Mouse (Mus musculus) frontal cortex, postnatal 25 days (tissue): ENCODE measurements around the gene Tmed1.
A peak's percentile ranks its signal among the peaks of the same experiment; 100 is the strongest.
"Not testable (repeated sequence)": the region's sequence is repeated elsewhere in the genome, so short reads cannot be mapped to it uniquely, and the experiment has no call there.

Experiments used
- DNase-seq, 2 experiments: peaks; one replicate each; pipeline ENCODE4 v3.0.0; 2022; ENCODE audit warnings: low spot score in 2 of 2

Gene Tmed1

GRCm38 (mm10) chr9:21472913-21473312, 37.1 kb downstream of the Tmed1 start:
- no peak for DNase-seq

DNA sequence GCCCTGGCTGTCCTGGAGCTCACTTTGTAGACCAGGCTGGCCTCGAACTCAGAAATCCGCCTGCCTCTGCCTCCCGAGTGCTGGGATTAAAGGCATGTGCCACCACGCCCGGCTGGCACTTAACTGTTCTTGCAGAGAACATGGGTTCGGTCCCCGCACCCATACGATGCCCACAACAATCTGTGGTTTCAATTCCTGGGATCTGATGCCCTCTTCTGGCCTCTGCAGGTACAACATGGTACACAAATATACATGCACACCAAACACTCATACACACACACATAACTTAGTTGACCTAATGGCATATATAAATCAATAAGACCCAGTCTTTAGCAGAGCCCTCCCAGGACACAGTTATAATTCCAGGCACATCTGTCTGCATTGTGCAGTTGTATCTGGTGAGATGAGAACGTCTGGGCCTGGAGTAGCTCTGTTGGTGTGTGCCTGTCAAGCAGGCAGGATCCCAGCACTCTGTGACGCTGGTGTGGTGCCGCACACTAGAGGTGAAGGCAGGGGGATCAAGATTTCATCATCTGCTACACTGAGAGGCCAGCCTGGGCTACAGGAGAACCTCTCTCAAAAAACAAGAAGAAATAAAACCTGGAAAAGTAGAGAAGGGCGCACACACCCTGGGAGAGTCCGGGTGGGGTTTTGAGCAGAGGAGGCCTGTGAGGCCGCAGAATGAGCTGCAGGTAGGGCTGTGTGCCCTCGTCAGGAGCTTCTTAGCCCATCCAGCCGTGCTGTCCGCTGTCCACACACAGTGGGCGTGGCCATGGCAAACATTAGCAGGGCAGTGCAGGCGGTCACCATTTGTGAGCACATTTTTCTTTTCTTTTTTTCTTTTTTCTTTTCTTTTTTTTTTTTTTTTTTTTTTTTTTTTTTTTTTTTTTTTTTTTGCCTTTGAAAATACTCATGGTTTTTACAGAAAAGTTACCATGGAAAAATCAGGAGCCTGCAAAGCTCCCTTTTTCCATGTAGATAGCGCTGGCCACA, 40.7 kb downstream of the Tmed1 start:
- DNase-seq, result peak; percentile 42 to 54

DNA sequence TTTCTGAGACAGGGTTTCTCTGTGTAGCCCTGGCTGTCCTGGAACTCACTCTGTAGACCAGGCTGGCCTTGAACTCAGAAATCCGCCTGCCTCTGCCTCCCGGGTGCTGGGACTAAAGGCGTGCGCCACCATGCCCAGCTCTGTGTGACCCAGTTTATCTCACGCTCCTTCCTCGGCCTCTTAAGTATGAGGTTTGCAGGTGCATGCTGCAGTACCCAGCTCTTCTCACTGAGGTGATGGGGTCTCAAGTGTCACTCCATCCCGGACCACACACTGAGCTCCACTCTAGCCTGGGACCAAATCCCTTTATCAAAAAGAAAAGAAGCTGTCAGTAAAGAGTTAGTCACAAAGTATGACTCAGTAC, 45.5 kb downstream of the Tmed1 start:
- DNase-seq, result not testable (repeated sequence)

DNA sequence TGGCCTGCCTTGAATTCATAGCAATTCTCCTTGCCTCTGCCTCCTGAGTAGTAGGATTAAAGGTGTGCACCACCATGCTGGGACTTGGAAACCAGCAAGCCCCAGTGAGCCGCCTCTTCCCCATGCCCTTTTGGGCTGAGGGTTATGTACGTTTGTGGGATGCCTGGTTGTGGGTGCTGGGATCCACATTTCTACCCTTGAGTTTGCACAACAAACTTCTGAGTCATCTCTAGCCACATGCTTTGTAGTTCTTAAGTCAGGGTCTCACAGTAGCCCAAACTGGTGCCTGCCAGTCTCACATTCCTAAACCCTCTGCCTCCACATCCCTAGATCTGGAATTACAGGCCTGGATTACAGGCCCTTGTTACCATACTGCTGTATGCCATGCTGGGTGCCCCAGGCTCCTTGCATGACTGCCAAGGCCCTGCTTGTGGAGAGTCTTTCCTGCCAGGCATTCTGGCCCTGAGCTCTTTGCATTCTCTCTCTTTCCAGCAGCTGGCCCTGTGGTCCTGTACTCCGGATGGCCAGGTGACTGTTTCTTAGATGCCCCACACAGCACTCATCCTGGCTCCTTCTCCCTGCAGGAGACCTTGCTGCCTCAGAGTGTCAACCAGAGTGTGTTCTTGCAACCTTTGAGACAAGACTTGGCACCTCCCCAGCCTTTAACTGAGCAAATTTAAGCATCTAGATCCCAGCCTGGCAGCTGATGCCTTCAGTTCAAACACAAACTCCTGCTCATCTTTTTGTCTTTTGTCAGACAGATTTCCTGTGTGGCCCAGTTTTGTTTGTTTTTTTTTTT, 46.1 kb downstream of the Tmed1 start:
- DNase-seq, result no peak

DNA sequence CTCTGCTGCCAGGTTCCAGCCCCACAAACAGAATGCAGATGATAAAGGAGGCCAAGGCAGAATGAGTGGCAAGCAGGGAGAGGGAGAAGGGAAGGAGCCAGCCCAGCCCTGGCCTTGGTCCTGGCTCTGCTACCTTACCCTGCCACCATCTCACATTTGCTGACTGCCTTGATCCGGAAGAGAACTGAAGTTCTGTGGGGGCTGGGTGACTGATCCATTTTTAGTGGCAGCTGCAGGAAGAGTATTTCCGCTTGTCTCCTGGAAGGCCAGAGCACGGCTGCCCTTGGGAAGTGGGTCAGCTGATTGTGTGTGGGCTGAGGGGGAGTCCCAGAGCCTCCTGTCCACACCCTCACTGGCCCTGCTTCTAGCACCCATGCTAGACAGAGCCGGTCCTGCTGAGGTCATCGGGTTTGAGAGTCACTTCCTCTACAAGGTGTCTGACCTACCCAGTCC, 46.9 kb downstream of the Tmed1 start:
- DNase-seq, result peak; percentile 20 to 34

- no peak for DNase-seq
Observed at GRCm38 (mm10) chr9:21460400-21460940, 49.6 kb downstream of the Tmed1 start.

- no peak for DNase-seq
Observed at GRCm38 (mm10) chr9:21458821-21459220, 51.2 kb downstream of the Tmed1 start.
